Mouse (Mus musculus) midbrain, postnatal 0 days (tissue): ENCODE results near the gene Rab30. TPM values are rescaled to one million over a fixed set of nuclear protein-coding genes. Genes with fewer than 3 reads are reported as not detected.

Experiments used
- ATAC-seq: fragments of 200-750 bp; cut with Nextera tagmentation; 2 replicates; pipeline ENCODE4 v1.8.0; 2017; ENCODE audit warnings: moderate number of reproducible peaks, mild to moderate bottlenecking, moderate TSS enrichment, moderate library complexity; ENCODE audit not compliant: low FRiP score
- DNase-seq: peaks from one replicate; pipeline ENCODE4 v3.0.0-alpha.2; 2015; ENCODE audit warnings: low spot score
- H3K27ac ChIP-seq: fragments of 300-500 bp; sonication (generic); 2 replicates; pipeline ENCODE4 v1.5.1; 2014; ENCODE audit warnings: low read depth, mild to moderate bottlenecking, low read length, mixed read lengths
- H3K27me3 ChIP-seq: fragments of 300-500 bp; sonication (generic); 2 replicates; pipeline ENCODE4 v1.6.1; 2014; ENCODE audit warnings: low read length, control low read depth, mixed read lengths; ENCODE audit not compliant: insufficient read depth
- H3K36me3 ChIP-seq: fragments of 300-500 bp; sonication (generic); 2 replicates; pipeline ENCODE4 v1.6.1; 2014; ENCODE audit warnings: low read length, control low read depth, mixed read lengths; ENCODE audit not compliant: insufficient read depth
- H3K4me1 ChIP-seq: fragments of 300-500 bp; sonication (generic); 2 replicates; pipeline ENCODE4 v1.6.1; 2014; ENCODE audit warnings: mild to moderate bottlenecking, control low read depth, antibody characterized with exemption, low read length, mixed read lengths; ENCODE audit not compliant: insufficient read depth
- H3K4me2 ChIP-seq: fragments of 300-500 bp; sonication (generic); 2 replicates; pipeline ENCODE4 v1.6.1; 2014; ENCODE audit warnings: low read depth, mild to moderate bottlenecking, low read length, mixed read lengths; ENCODE audit not compliant: poor library complexity, severe bottlenecking
- H3K4me3 ChIP-seq: fragments of 300-500 bp; sonication (generic); 2 replicates; pipeline ENCODE4 v1.5.1; 2014; ENCODE audit warnings: low read depth, mild to moderate bottlenecking, low read length, moderate library complexity
- H3K9ac ChIP-seq: fragments of 300-500 bp; sonication (generic); replicated peaks from 2 replicates; pipeline ENCODE4 v1.6.1; 2014; ENCODE audit warnings: mild to moderate bottlenecking, low read length, moderate library complexity, mixed read lengths; ENCODE audit not compliant: poor library complexity, severe bottlenecking
- H3K9me3 ChIP-seq: fragments of 300-500 bp; sonication (generic); 2 replicates; pipeline ENCODE4 v1.6.1; 2016; ENCODE audit warnings: low read length, control low read depth
- CTCF ChIP-seq: IDR thresholded peaks from 2 replicates; pipeline ENCODE4 v1.5.1; 2016; ENCODE audit warnings: antibody characterized with exemption, mild to moderate bottlenecking
- WGBS: fragments of 180-500 bp; shearing (Covaris S2); extraction: QIAGEN DNeasy Blood & Tissue Kit; methylation state at CpG from one replicate; pipeline ENCODE4 v1.1.7; 2014; 5-methylcytosine and 5-hydroxymethylcytosine counted together
- polyA plus RNA-seq: library from polyadenylated mRNA; unstranded; fragments of >200 nt; fragmentation: Nextera tagmentation; extraction: Ambion mirVana; gene quantifications from 2 replicates; pipeline ENCODE4 v1.2.1, GENCODE M21; 2015
- total RNA-seq: library from RNA; depleted of rRNA; stranded (reverse); fragments of >200 nt; gene quantifications from 2 replicates; pipeline ENCODE4 v1.2.3, GENCODE M21; 2014

The Rab30 gene
- total and polyA plus RNA-seq, 2 experiments from 2014 or later, result 18.5 to 37.2 TPM

GRCm38 (mm10) chr7:92837226-92837625 lies 95.8 kb downstream of the Rab30 start:
- Histone ChIP-seq H3K27me3 (no peaks in the 10 kb centered on the region), H3K36me3 (peaks cover 8% of the 10 kb centered on the region; the same call in 1 of the 2 replicates), H3K4me2 (no peak overlapping the region), H3K9ac (no peak overlapping the region), H3K9me3 (no peaks in the 10 kb centered on the region), H3K4me3 (no peak overlapping the region), H3K27ac (no peak overlapping the region), H3K4me1 (no peaks in the 10 kb centered on the region)
- no peak for TF ChIP-seq CTCF
- ATAC-seq, result no peak
- WGBS, result 90% methylated on average over 11 of the region's 11 CpGs
- no peak for DNase-seq

DNA sequence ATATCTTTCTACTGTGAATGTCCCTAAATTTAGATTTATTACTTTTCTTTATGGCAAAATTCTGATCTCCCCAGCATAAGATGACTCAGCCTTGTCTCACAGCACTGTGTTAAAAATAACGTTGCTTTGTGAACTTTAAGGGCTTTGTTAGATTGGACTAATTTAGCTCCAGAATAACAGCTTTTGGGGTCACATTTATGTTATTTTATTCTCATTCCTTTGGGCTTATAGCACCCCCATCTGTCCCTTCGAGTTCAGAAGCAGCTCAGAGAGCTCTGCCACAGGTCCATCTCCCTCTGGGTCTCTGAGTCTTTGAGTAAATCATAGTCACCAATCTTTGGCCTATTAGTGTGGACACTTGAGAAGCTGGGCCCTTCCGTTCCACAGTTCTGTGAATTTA lies 96.5 kb downstream of the Rab30 start:
- Histone ChIP-seq H3K9ac (no peak overlapping the region), H3K4me3 (no peak overlapping the region), H3K27me3 (no peaks in the 10 kb centered on the region), H3K27ac (no peak overlapping the region), H3K36me3 (peaks cover 8% of the 10 kb centered on the region; the same call in 1 of the 2 replicates), H3K4me1 (no peaks in the 10 kb centered on the region), H3K4me2 (no peak overlapping the region), H3K9me3 (no peaks in the 10 kb centered on the region)
- WGBS, result 67% methylated on average over 3 of the region's 3 CpGs
- no peak for ATAC-seq
- TF ChIP-seq CTCF, result 0 out of 2 replicates have a peak, but pooled peaks have one; percentile 13
- DNase-seq, result no peak

DNA sequence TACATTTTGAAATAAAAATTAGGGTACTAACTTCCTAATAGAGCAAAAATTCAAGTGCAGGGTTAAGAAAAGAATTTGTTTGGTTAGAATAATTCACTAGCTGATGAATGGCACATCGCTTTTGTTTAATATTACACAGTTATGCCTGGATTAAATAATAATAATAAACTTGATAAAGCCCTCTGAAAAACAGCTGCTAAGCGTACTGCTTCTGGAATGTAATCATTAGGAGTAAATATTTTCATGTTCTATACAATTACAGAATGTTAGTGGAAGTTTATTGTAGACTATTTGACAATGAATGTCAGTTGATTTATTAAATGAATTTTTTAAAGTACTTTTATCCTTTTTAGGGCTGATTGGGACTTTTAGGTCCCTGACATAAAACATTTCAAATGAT lies 100.9 kb downstream of the Rab30 start:
- H3K4me1 ChIP-seq, result no peaks in the 10 kb centered on the region
- 0 out of 2 replicates have a peak, but pooled peaks cover under 1% of the 10 kb centered on the region for H3K36me3 ChIP-seq
- no peak overlapping the region for H3K9ac ChIP-seq
- H3K9me3 ChIP-seq, result no peaks in the 10 kb centered on the region
- TF ChIP-seq CTCF, result no peak
- H3K27me3 ChIP-seq, result no peaks in the 10 kb centered on the region
- no peak overlapping the region for H3K4me2 ChIP-seq
- no peak overlapping the region for H3K27ac ChIP-seq
- DNase-seq (no peak), ATAC-seq (no peak)
- H3K4me3 ChIP-seq, result no peak overlapping the region
- WGBS, result 88% methylated on average over 2 of the region's 2 CpGs

- 86% methylated on average over 3 of the region's 3 CpGs for WGBS
- TF ChIP-seq CTCF, result no peak
- H3K36me3 ChIP-seq, result no peaks in the 10 kb centered on the region
- ATAC-seq (no peak), DNase-seq (no peak)
- no peak overlapping the region for H3K4me3 ChIP-seq
- H3K27me3 ChIP-seq, result no peaks in the 10 kb centered on the region
- H3K27ac ChIP-seq, result no peak overlapping the region
- H3K9ac ChIP-seq, result no peak overlapping the region
- no peaks in the 10 kb centered on the region for H3K4me1 ChIP-seq
- no peak overlapping the region for H3K4me2 ChIP-seq
- no peaks in the 10 kb centered on the region for H3K9me3 ChIP-seq
Measured at GRCm38 (mm10) chr7:92848246-92848645, 106.8 kb downstream of the Rab30 start.

DNA sequence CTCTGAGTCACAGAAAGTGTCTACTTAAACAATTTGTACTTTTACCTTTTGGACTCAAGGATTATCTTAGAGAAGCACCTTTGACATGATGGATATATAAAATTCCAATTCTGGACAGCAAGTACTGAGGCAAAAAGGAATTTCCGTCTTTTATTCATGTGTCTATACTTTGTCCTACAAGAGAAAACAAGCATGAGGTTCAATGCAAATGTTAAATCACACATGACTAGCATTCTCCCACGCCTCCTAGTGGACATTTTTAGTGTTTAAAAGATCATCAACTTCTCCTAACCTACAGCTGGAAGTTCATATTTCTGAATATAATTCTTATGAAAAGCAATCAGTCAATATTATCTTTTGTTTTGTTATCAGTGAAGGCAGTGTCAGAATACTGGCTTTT lies 125.1 kb downstream of the Rab30 start:
- TF ChIP-seq CTCF, result peak; percentile 87
- Histone ChIP-seq H3K4me3 (no peak overlapping the region), H3K4me1 (no peaks in the 10 kb centered on the region), H3K27ac (no peak overlapping the region), H3K9ac (no peak overlapping the region), H3K4me2 (no peak overlapping the region), H3K36me3 (no peaks in the 10 kb centered on the region), H3K9me3 (no peaks in the 10 kb centered on the region), H3K27me3 (no peaks in the 10 kb centered on the region)
- WGBS, result 20% methylated on average over 2 of the region's 2 CpGs
- ATAC-seq (no peak), DNase-seq (peak; percentile 81)

GRCm38 (mm10) chr7:92870161-92870560 lies 128.8 kb downstream of the Rab30 start:
- H3K9me3 ChIP-seq, result no peaks in the 10 kb centered on the region
- 0 out of 2 replicates have a peak, but pooled peaks cover 4% of the 10 kb centered on the region for H3K4me1 ChIP-seq
- no peaks in the 10 kb centered on the region for H3K36me3 ChIP-seq
- no peak overlapping the region for H3K9ac ChIP-seq
- DNase-seq, result peak; percentile 41
- no peaks in the 10 kb centered on the region for H3K27me3 ChIP-seq
- no peak overlapping the region for H3K27ac ChIP-seq
- TF ChIP-seq CTCF, result peak; percentile 66
- ATAC-seq, result no peak
- 66% methylated on average over 3 of the region's 3 CpGs for WGBS
- no peak overlapping the region for H3K4me3 ChIP-seq
- H3K4me2 ChIP-seq, result no peak overlapping the region
